Mouse (Mus musculus): ENCODE results near the gene Zfp655. TPM values are rescaled to one million over a fixed set of nuclear protein-coding genes. Genes with fewer than 3 reads are reported as not detected.
A peak's percentile ranks its signal among the peaks of the same experiment; 100 is the strongest.
"Not testable (repeated sequence)": the region's sequence is repeated elsewhere in the genome, so short reads cannot be mapped to it uniquely, and the experiment has no call there.

Gene Zfp655
- total RNA-seq, 2 experiments from 2014 or later = 29.0 to 30.1 TPM

GRCm38 (mm10) chr5:145218671-145219070 is 12.8 kb upstream of the Zfp655 start:
- DNase-seq = no peak

GRCm38 (mm10) chr5:145219981-145220380 is 11.5 kb upstream of the Zfp655 start:
- intact Hi-C loops (cut with DNase I) = no loop called here
- DNase-seq = no peak

More at GRCm38 (mm10) chr5:145218671-145219070, 12.8 kb upstream of the Zfp655 start:
- intact Hi-C loops (cut with DNase I) = no loop called here

DNA sequence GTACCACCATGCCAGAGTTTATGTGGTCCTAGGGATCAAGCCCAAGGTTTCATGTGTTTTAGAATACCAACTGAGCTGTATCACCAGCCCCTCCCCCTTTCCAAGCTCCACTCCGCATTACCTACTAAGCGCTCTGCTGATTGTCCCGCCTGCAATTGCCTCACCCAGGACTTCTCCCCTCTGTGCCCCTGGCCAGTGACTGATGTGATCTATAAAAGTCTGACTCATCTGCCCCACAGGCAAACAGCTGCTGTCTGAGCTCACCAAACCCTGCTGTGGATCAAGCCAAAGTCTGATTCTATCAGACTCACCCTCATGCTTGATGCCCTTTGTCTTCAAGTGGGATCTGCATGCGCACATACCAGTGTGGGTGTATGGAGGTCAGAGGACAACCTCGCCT is 8.7 kb upstream of the Zfp655 start:
- no peak for DNase-seq
- intact Hi-C loops (cut with DNase I) = no loop called here

- no peak for DNase-seq
- intact Hi-C loops (cut with DNase I) = no loop called here
Observed at GRCm38 (mm10) chr5:145223395-145223794, 8.1 kb upstream of the Zfp655 start.

GRCm38 (mm10) chr5:145226453-145226852 is 5.1 kb upstream of the Zfp655 start:
- intact Hi-C loops (cut with DNase I) = no loop called here
- no peak for DNase-seq

DNA sequence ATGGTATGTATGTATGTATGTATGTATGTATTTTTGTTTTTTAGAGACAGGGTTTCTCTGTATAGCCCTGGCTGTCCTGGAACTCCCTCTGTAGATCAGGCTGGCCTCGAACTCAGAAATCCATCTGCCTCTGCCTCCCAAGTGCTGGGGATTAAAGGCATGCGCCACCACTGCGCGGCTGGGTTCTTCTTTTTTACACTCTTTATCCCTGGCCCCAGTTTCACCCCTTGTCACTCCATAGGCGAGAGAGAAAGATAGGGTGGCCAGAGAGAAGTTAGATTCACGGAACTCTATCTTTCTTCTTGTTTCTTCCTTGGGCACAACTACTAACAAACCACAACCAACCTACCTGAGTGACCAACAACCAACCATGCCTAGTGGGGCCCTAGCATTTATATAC is 2.2 kb upstream of the Zfp655 start:
- intact Hi-C loops (cut with DNase I) = not testable (repeated sequence)

GRCm38 (mm10) chr5:145230641-145231040 is 874 bp upstream of the Zfp655 start:
- intact Hi-C loops (cut with DNase I) = loop anchor here (2.0 to 5.0 kb wide), 2 partner anchors 26 to 137 kb away; partner anchors contain the start of gene Zkscan5
- peak in 1 of 2 experiments; percentile 12 for DNase-seq

More for the DNA sequence above, 2.2 kb upstream of the Zfp655 start:
- not testable (repeated sequence) for DNase-seq

- intact Hi-C loops (cut with DNase I) = loop anchor here (2.0 to 5.0 kb wide), 2 partner anchors 27 to 135 kb away; partner anchors contain the start of gene Zkscan5
- no peak for DNase-seq
Observed at GRCm38 (mm10) chr5:145231893-145232411, 437 bp downstream of the Zfp655 start.

DNA sequence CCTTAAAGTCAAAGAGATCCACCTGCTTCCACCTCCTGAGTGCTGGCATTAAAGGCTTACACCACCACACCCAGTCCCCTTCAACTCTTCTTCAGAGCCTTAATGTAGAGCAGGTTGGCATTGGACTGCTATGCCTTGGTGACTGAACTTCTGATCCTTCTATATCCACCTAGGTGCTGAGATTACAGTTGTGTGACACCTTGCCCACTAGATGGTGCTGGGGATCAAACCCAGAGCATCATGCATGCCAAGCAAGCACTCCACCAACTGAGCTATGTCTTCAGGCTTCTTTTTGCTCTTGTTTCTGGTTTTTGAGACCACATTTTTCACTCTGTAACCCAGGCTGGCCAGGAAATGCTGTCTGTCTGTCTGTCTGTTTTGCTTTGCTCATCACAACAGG is 3.1 kb downstream of the Zfp655 start:
- intact Hi-C loops (cut with DNase I) = loop anchor here (5.0 kb wide), 1 partner anchor 133 kb away; no protein-coding TSS in a partner anchor
- DNase-seq = peak; percentile 35 to 39

- no peak for DNase-seq
- intact Hi-C loops (cut with DNase I) = no loop called here
Observed at GRCm38 (mm10) chr5:145249520-145249919, 18.0 kb downstream of the Zfp655 start.

DNA sequence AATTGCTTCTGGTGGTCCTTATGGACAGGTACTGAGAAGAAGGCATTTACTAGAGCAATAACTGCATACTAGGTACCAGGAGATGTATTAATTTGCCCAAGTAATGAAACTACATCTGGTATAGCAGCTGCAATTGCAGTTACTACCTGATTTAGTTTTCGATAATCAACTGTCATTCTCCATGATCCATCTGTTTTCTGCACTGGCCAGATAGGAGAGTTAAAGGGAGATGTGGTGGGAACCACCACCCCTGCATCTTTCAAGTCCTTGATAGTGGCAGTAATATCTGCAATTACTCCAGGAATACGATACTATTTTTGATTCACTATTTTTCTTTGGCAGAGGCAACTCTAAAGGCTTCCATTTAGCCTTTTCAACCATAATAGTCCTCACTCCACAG is 42.1 kb downstream of the Zfp655 start:
- intact Hi-C loops (cut with DNase I); DNase-seq: not testable (repeated sequence)

DNA sequence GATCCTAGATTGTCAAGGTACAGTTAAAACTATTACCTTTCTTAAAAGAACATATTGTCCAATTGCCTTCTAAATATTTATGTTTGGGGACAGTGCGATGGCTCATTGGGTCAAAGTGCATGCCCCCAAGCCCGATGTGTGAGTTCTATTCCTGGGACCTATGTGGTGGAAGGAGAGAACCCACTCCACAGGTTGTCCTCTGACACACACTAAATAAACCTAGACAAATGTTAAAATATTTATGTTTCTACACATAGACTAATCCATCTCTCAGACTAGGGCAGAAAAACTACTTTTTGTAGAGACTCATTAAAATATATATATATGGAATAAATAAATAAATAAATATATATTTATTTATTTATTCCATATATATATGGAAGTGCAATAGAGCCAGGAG is 48.4 kb downstream of the Zfp655 start:
- DNase-seq = no peak
- intact Hi-C loops (cut with DNase I) = no loop called here

- peak; percentile 93 to 95 for DNase-seq
- intact Hi-C loops (cut with DNase I) = no loop called here
Observed at GRCm38 (mm10) chr5:145280371-145281143, 49.0 kb downstream of the Zfp655 start, which contains the start of gene Zscan25. TSS of gene Zscan25 (plus strand) at chr5:145280500.

DNA sequence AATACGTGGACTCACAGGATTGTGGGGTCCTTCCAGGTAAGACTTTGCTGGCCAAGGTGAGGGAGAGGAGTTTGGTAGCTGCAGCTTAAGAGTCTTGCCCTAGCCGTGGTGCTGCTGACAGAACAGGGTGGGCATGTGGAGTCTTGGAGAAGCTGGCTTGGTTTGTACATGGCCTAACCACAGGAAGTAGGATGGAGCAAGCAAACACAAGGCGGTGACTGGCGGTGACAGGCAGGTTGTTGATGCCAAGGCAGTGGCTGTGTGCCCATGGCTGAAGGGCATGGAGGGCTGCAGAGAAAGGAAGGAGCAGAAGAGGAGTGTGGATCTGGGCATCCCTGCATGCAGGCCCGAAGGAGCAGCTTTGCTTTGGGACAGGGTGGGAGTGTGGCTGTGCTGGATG is 56.9 kb downstream of the Zfp655 start:
- no peak for DNase-seq
- intact Hi-C loops (cut with DNase I) = no loop called here

- no peak for DNase-seq
- intact Hi-C loops (cut with DNase I) = no loop called here
Observed at GRCm38 (mm10) chr5:145290697-145291096, 59.2 kb downstream of the Zfp655 start.

DNA sequence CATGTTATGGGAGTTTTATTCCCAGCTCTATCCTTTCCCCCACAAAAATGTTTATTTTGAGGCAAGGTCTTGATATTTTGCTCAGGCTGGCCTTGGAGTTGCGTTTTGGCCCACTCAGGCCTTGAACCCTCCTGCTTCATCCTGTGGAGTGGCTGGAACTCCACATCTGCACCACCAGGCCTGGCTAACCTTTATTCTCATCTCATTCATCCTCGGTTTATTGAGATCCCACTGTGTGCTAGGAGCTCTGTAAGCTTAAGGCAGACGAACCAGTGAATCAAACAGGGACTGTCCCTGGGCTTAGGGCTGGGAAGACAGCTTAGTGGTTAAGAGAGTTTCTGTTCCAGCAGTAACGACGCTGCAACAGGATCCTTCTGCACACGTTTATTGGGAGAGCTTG is 60.9 kb downstream of the Zfp655 start:
- intact Hi-C loops (cut with DNase I) = no loop called here
- DNase-seq = no peak

Other genes with a start within 250 kb of the Zfp655 start
- not detected for gene Gm4871, start 199.0 kb upstream of the Zfp655 start, total RNA-seq (2021)
- gene 1700018F24Rik, start 188.7 kb upstream of the Zfp655 start, total RNA-seq (2021) = not detected
- 10 to 100 TPM; 73.9 to 74.7 TPM for gene Arpc1a, start 147.9 kb upstream of the Zfp655 start, total RNA-seq (2021)
- not detected for gene Kpna7, start 147.7 kb upstream of the Zfp655 start, total RNA-seq (2021)
- gene Arpc1b, start 117.5 kb upstream of the Zfp655 start, total RNA-seq (2021) = 100 to 1,000 TPM; 135 to 140 TPM
- 10 to 100 TPM; 54.8 to 55.9 TPM for gene Pdap1, start 91.5 kb upstream of the Zfp655 start, total RNA-seq (2021)
- 10 to 100 TPM; 76.8 to 77.1 TPM for gene Bud31, start 91.4 kb upstream of the Zfp655 start, total RNA-seq (2021)
- 10 to 100 TPM; 22.6 to 29.2 TPM for gene Ptcd1, start 64.6 kb upstream of the Zfp655 start, total RNA-seq (2021)
- gene Cpsf4, start 64.5 kb upstream of the Zfp655 start, total RNA-seq (2021) = 10 to 100 TPM; 13.2 to 13.7 TPM
- gene Atp5j2, start 39.7 kb upstream of the Zfp655 start, total RNA-seq (2021) = 100 to 1,000 TPM; 843 to 872 TPM
- 1 to 10 TPM; 6.6 to 7.0 TPM for gene Zkscan14, start 29.8 kb upstream of the Zfp655 start, total RNA-seq (2021)
- gene Zkscan5, start 27.2 kb upstream of the Zfp655 start, total RNA-seq (2021) = 10 to 100 TPM; 11.4 to 12.1 TPM
- 10 to 100 TPM; 14.4 to 15.1 TPM for gene Zscan25, start 48.8 kb downstream of the Zfp655 start, total RNA-seq (2021)
- not detected for gene Cyp3a57, start 113.6 kb downstream of the Zfp655 start, total RNA-seq (2021)
- gene Cyp3a16, start 238.0 kb downstream of the Zfp655 start, total RNA-seq (2021) = not detected